8 mouse cellular contexts compared by ENCODE assay signal in the genomic region with DNA sequence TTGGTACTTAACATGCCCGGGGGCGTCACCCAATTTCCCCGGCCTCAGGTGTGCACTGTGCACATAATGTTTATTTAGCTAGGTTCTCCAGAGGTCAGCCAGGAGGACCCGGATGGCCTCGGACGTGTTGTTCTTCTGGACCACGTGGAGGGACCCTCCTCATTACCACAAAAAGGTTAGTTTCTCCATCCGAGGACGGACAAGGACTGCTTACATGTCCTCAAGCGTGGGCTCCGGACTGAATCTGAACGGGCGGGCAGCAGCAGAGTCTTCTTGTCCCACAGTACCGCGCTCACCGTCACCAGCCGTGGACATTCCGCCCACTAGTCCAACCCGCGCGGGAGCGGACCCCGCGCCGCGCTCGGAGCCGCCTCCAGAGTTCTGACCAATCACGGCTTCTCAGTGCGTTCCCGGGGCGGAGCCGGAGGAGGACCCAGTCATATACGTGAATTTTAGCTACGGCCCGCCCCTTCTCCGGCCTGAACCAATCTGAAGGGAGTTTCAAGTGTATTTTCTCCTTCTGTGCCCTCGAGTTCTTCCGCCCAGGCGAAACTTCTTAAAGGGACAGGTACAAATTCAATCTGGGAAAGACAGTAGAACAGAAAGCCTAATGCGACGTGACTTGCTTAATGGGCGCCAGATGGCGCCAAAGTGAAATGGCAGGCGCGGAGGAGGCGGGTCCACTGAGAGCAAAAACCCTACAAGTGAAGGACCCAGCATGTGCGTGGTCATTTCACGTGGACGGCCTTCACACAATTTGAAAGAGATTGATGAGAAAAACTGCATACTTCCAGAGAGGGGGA. TPM values are rescaled to one million over a fixed set of nuclear protein-coding genes. Genes with fewer than 3 reads are reported as not detected.
A peak's percentile ranks its signal among the peaks of the same experiment; 100 is the strongest.
DNase-seq lines count a peak whose midpoint lies in the region; ATAC-seq and TF ChIP-seq lines count a peak whose summit lies in the region.

A gene (minus strand): TSS at position 401 of the 803 bp plus-strand sequence.

- CTCF ChIA-PET in Patski (lab: Charles Lee) = interaction anchor here (0.8 kb wide), 2 partner anchors 10 to 17 kb away, joined by 3 read pairs; no protein-coding TSS in a partner anchor

- POLR2A ChIA-PET in Patski (lab: Charles Lee) = no interaction called here

- under 1% methylated on average over 50 of the region's 50 CpGs for WGBS in hindbrain, embryonic 13.5 days

- no peaks in the 10 kb centered on the region for H3K27me3 ChIP-seq in Patski
- H3K27me3 ChIP-seq in hindbrain, embryonic 13.5 days = no peaks in the 10 kb centered on the region

- H3K27ac ChIP-seq in hindbrain, embryonic 13.5 days = peak within 1 kb of the TSS; percentile 55; the same call in 1 of the 2 replicates

- peaks cover 18% of the 10 kb centered on the region for H3K4me1 ChIP-seq in hindbrain, embryonic 13.5 days (replicated peaks)

- ATAC-seq in Patski = peak; percentile 94
- peak; percentile 98 for ATAC-seq in hindbrain, embryonic 13.5 days (ENCODE audit: low FRiP score)

- H3K9me3 ChIP-seq in hindbrain, embryonic 13.5 days = no peaks in the 10 kb centered on the region

- in situ Hi-C loops in Patski (cut with MboI; ENCODE audit: low pct_unique_long_range_greater_than_20kb) = no loop called here

- peaks cover 10% of the 10 kb centered on the region for H3K36me3 ChIP-seq in hindbrain, embryonic 13.5 days

- no peak for TF ChIP-seq CTCF in Patski (IDR thresholded peaks at IDR 0.05)

- H3K4me2 ChIP-seq in hindbrain, embryonic 13.5 days = peak within 1 kb of the TSS; percentile 87

- DNase-seq in Patski (ENCODE audit: low read depth, low spot score) = peak; percentile 90
- DNase-seq in cerebellum, postnatal 14 days = peak; percentile 97
- peak; percentile 97 to 98 for DNase-seq in frontal cortex, postnatal 14 days (ENCODE audit: low spot score in 2 of 2)
- peak; percentile 85 to 88 for DNase-seq in layer of hippocampus, postnatal 25 days (ENCODE audit: extremely low spot score in 1 of 2, low spot score in 1 of 2)
- peak; percentile 99 for DNase-seq in lung, postnatal 25 days (ENCODE audit: low spot score)
- DNase-seq in retina, embryonic 14.5 days (ENCODE audit: low spot score) = peak; percentile 98
- peak; percentile 95 for DNase-seq in thymus, postnatal 4 days

- peak within 1 kb of the TSS; percentile 65 for H3K4me3 ChIP-seq in hindbrain, embryonic 13.5 days

- peak within 1 kb of the TSS; percentile 84 for H3K9ac ChIP-seq in hindbrain, embryonic 13.5 days

RNA-seq across cellular contexts. Expression of the gene that starts here (rescaled TPM):
- 30.0 TPM for polyA plus RNA-seq in Patski (2021)
- 121 and 124 TPM in 2 replicates for polyA plus RNA-seq in hindbrain, embryonic 13.5 days (2015; fragmentation: Nextera tagmentation; extraction: Ambion mirVana)
- total RNA-seq in layer of hippocampus, postnatal 25 days (2021) = 10 to 100 TPM; 21.7 to 27.7 TPM

Comparison
In these comparisons a context has a peak if more than half of its experiments do, and no peak if none do; other contexts are left out.
1. Peak in every context shown above with its lines: DNase-seq, ATAC-seq, H3K4me3 ChIP-seq and H3K27ac ChIP-seq.